Mouse (Mus musculus): Measurements from ENCODE around the gene Vamp2. TPM values are rescaled to one million over a fixed set of nuclear protein-coding genes. Genes with fewer than 3 reads are reported as not detected.

Gene Vamp2
- polyA plus RNA-seq, 1 experiment from 2014 or later, result 43.0 TPM

DNA sequence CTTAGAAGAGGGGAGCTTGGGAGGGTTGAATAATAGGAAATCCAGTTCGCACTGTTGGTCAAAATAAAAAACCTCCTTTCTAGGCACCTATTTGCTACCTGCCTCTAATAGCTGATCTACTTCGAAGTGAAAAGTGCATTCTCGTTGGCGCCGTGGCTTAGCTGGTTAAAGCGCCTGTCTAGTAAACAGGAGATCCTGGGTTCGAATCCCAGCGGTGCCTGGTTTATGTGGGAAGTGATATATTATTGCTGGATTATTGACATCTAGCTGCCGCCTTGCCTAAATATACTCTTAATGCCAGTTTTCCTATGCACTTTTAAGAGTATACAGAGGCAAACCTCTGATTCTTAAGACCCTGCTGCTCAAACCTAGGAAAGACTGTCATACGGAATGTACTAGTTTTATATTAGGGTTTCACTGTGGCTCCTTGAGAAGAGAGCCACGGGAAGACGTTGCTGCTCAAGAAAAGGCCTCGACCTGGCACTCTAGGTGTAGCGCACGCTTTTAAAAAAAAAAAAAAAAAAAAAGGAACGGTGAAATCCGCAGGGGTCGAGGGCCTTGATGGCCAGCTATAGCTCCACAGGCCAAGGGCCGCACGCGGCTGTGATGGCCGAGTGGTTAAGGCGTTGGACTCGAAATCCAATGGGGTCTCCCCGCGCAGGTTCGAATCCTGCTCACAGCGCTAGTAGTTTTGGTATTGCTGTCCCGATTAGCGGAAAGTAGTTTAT, 22.2 kb downstream of the Vamp2 start:
- DNase-seq (ENCODE audit: low spot score), result peak; percentile 92
- Histone ChIP-seq H3K9me3 (ENCODE audit: control insufficient read depth, low read length) (no peaks in the 10 kb centered on the region), H3K27ac (replicated peaks) (no peak overlapping the region), H3K4me3 (ENCODE audit: low read depth, low read length) (peak overlapping the region; percentile 29), H3K9ac (ENCODE audit: low read length) (peak overlapping the region; percentile 19; the same call in 1 of the 2 replicates), H3K36me3 (ENCODE audit: control insufficient read depth, insufficient read depth, low read length) (peaks cover 40% of the 10 kb centered on the region), H3K27me3 (ENCODE audit: control insufficient read depth, insufficient read depth, low read length) (no peaks in the 10 kb centered on the region), H3K4me1 (replicated peaks; ENCODE audit: control insufficient read depth, insufficient read depth) (no peaks in the 10 kb centered on the region), H3K4me2 (replicated peaks; ENCODE audit: low read depth) (peak overlapping the region; percentile 50)
- peak; percentile 49; the same call in 1 of the 2 replicates for ATAC-seq (ENCODE audit: low FRiP score, low TSS enrichment)
- WGBS, result 2% methylated on average over 30 of the region's 30 CpGs
- TF ChIP-seq EP300 (optimal IDR thresholded peaks at IDR 0.05) (peak; percentile 84), CTCF (IDR thresholded peaks at IDR 0.05; ENCODE audit: low read depth) (no peak)

DNA sequence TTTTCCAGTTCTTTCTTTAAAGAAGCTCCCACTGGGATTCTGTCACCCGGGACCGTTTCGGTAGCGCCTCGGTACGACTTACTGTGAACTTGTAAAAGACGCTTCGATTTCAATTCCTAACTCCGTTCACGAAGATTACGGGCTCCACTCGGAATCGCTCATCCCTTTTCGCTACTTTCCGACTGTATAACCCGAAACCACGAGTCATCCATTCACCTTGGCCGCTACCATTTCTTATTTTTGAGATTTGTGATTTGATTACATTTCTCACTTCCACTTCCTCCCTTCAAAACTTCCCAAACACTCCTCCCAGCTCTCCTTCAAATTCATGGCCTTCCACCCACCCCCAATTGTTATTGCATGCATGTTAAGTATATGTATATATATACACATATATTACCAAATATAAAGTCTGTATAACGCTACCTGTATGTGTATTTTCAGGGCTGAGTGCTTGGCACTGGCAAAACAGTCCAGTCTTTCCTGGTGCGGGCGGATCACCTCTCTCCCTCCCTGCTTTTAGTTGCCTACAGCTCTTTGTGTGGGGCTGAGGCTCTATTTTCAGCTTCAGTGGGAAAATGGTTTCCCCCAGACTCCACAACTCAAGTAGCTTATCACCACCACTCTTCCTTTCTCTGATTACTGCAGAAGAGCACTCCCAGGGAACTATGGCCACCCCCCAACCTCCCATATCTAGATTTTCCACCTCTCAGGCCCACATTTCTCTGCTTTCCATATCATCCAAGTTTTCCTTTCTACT, 22.9 kb downstream of the Vamp2 start:
- 9% methylated on average over 21 of the region's 21 CpGs for WGBS
- H3K4me1 ChIP-seq (replicated peaks; ENCODE audit: control insufficient read depth, insufficient read depth), result no peaks in the 10 kb centered on the region

DNA sequence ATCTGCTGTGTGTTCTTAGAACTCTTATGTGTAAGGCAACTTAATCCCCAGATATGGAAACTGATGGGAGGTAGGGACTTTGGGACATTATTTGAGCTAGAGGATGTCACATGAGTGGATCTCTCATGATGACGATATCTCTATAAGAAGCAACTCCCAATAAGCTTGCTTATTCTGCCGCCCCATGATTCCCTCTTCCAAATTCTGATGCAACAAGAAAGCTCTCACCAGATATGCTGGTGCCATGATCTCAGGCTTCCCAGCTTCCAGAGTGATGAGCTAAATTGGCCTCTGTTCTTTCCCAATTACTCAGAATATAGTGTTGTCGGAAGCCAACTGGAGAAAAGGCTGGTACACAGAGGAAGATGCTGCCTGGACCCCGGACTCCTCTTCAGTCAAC, 23.6 kb downstream of the Vamp2 start:
- no peak overlapping the region for H3K4me3 ChIP-seq (ENCODE audit: low read depth, low read length)
- DNase-seq (ENCODE audit: low spot score), result no peak
- no peaks in the 10 kb centered on the region for H3K4me1 ChIP-seq (replicated peaks; ENCODE audit: control insufficient read depth, insufficient read depth)
- no peak for ATAC-seq (ENCODE audit: low FRiP score, low TSS enrichment)
- no peaks in the 10 kb centered on the region for H3K9me3 ChIP-seq (ENCODE audit: control insufficient read depth, low read length)
- WGBS, result 65% methylated on average over 4 of the region's 4 CpGs
- H3K9ac ChIP-seq (ENCODE audit: low read length), result no peak overlapping the region
- peaks cover 27% of the 10 kb centered on the region for H3K36me3 ChIP-seq (ENCODE audit: control insufficient read depth, insufficient read depth, low read length)
- H3K27ac ChIP-seq (replicated peaks), result peak overlapping the region; percentile 5; the same call in 1 of the 2 replicates
- no peak overlapping the region for H3K4me2 ChIP-seq (replicated peaks; ENCODE audit: low read depth)
- no peak for TF ChIP-seq CTCF (IDR thresholded peaks at IDR 0.05; ENCODE audit: low read depth)
- no peaks in the 10 kb centered on the region for H3K27me3 ChIP-seq (ENCODE audit: control insufficient read depth, insufficient read depth, low read length)

More for the DNA sequence above, 22.9 kb downstream of the Vamp2 start:
- Histone ChIP-seq H3K27me3 (ENCODE audit: control insufficient read depth, insufficient read depth, low read length) (no peaks in the 10 kb centered on the region), H3K36me3 (ENCODE audit: control insufficient read depth, insufficient read depth, low read length) (peaks cover 33% of the 10 kb centered on the region), H3K9ac (ENCODE audit: low read length) (0 out of 2 replicates have a peak overlapping the region, but pooled peaks have one; percentile 19), H3K4me2 (replicated peaks; ENCODE audit: low read depth) (peak overlapping the region; percentile 50), H3K27ac (replicated peaks) (peak overlapping the region; percentile 5; the same call in 1 of the 2 replicates), H3K9me3 (ENCODE audit: control insufficient read depth, low read length) (no peaks in the 10 kb centered on the region), H3K4me3 (ENCODE audit: low read depth, low read length) (peak overlapping the region; percentile 29)
- ATAC-seq (ENCODE audit: low FRiP score, low TSS enrichment) (no peak), DNase-seq (ENCODE audit: low spot score) (no peak)
- TF ChIP-seq EP300 (optimal IDR thresholded peaks at IDR 0.05), result no peak
- TF ChIP-seq CTCF (IDR thresholded peaks at IDR 0.05; ENCODE audit: low read depth), result no peak

DNA sequence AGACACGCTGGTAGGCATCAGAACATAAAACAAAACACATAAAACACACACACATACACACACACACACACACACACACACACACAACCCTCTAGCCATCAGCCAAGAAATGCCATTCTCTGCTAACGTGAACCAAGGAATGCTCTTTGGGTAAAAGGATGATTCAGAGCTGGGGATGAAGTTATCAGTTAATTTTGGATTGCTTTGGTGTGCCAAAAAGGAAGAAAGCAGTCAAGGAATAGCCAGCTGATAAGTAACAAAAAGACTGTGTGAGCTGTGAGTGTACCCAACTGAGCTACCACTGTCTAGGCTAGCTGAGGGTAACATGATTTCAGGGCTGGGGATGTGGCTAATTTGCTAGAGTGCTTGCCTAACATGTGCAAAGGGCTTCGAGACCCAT, 25.7 kb downstream of the Vamp2 start:
- Histone ChIP-seq H3K36me3 (ENCODE audit: control insufficient read depth, insufficient read depth, low read length) (peaks cover 6% of the 10 kb centered on the region; the same call in 1 of the 2 replicates), H3K4me3 (ENCODE audit: low read depth, low read length) (no peak overlapping the region), H3K27me3 (ENCODE audit: control insufficient read depth, insufficient read depth, low read length) (no peaks in the 10 kb centered on the region), H3K27ac (replicated peaks) (no peak overlapping the region), H3K9ac (ENCODE audit: low read length) (no peak overlapping the region), H3K4me2 (replicated peaks; ENCODE audit: low read depth) (no peak overlapping the region), H3K4me1 (replicated peaks; ENCODE audit: control insufficient read depth, insufficient read depth) (no peaks in the 10 kb centered on the region), H3K9me3 (ENCODE audit: control insufficient read depth, low read length) (no peaks in the 10 kb centered on the region)
- TF ChIP-seq CTCF (IDR thresholded peaks at IDR 0.05; ENCODE audit: low read depth) (no peak), EP300 (optimal IDR thresholded peaks at IDR 0.05) (no peak)
- DNase-seq (ENCODE audit: low spot score), result no peak
- ATAC-seq (ENCODE audit: low FRiP score, low TSS enrichment), result no peak
- WGBS, result 63% methylated on average over 3 of the region's 3 CpGs

DNA sequence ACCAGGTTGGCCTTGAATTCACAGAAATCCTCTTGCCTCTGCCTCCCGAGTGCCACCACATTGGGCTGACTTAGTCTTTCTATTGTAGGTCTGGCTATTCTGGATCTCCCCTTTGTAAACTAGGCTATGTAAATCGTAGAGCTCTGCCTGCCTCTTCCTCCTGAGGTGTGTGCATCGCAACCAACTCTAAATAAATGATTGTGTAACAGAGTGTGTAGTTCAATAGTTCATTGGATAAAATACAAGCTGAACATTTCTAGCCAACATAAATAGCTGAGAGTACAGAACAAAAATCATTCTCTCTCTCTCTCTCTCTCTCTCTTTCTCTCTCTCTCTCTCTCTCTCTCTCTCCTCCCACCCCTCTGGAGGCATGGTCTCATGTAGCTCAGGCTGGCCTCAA, 26.3 kb downstream of the Vamp2 start:
- Histone ChIP-seq H3K27ac (replicated peaks) (no peak overlapping the region), H3K4me2 (replicated peaks; ENCODE audit: low read depth) (no peak overlapping the region), H3K36me3 (ENCODE audit: control insufficient read depth, insufficient read depth, low read length) (0 out of 2 replicates have a peak, but pooled peaks cover under 1% of the 10 kb centered on the region), H3K9ac (ENCODE audit: low read length) (no peak overlapping the region), H3K4me1 (replicated peaks; ENCODE audit: control insufficient read depth, insufficient read depth) (no peaks in the 10 kb centered on the region), H3K9me3 (ENCODE audit: control insufficient read depth, low read length) (no peaks in the 10 kb centered on the region), H3K4me3 (ENCODE audit: low read depth, low read length) (no peak overlapping the region), H3K27me3 (ENCODE audit: control insufficient read depth, insufficient read depth, low read length) (no peaks in the 10 kb centered on the region)
- no peak for TF ChIP-seq EP300 (optimal IDR thresholded peaks at IDR 0.05)
- no peak for TF ChIP-seq CTCF (IDR thresholded peaks at IDR 0.05; ENCODE audit: low read depth)
- ATAC-seq (ENCODE audit: low FRiP score, low TSS enrichment) (no peak), DNase-seq (ENCODE audit: low spot score) (no peak)
- WGBS, result 81% methylated on average over 3 of the region's 3 CpGs

Measured in stomach, postnatal 0 days (tissue).